Mouse (Mus musculus) midbrain, embryonic 10.5 days (tissue): ENCODE measurements at regions not wholly inside any gene's neighbourhood (a gene's known extent, or its start where the extent isn't known, plus 50 kb on each side); places are given as distances from the start of the nearest gene placed in this dataset.

Experiments used
- DNase-seq: peaks from one replicate; pipeline ENCODE4 v3.0.0-alpha.2; 2017; ENCODE audit warnings: low spot score
- H3K27ac ChIP-seq: fragments of 300-500 bp; sonication (generic); replicated peaks from 2 replicates; pipeline ENCODE4 v1.5.1; 2016; ENCODE audit warnings: mild to moderate bottlenecking
- H3K27me3 ChIP-seq: fragments of 300-500 bp; sonication (generic); 2 replicates; pipeline ENCODE4 v1.6.1; 2016; ENCODE audit warnings: low read depth, mild to moderate bottlenecking; ENCODE audit not compliant: poor library complexity, severe bottlenecking
- H3K36me3 ChIP-seq: fragments of 300-500 bp; sonication (generic); 2 replicates; pipeline ENCODE4 v1.6.1; 2016; ENCODE audit warnings: mild to moderate bottlenecking, moderate library complexity
- H3K4me1 ChIP-seq: fragments of 300-500 bp; sonication (generic); 2 replicates; pipeline ENCODE4 v1.6.1; 2016
- H3K4me3 ChIP-seq: fragments of 300-500 bp; sonication (generic); 2 replicates; pipeline ENCODE4 v1.5.1; 2016; ENCODE audit warnings: mild to moderate bottlenecking, moderate library complexity
- H3K9me3 ChIP-seq: fragments of 300-500 bp; sonication (generic); replicated peaks from 2 replicates; pipeline ENCODE4 v1.6.1; 2016; ENCODE audit warnings: mild to moderate bottlenecking
- WGBS: fragments of 180-500 bp; shearing (Covaris S2); methylation state at CpG from one replicate; pipeline ENCODE4 v1.1.7; 2016; 5-methylcytosine and 5-hydroxymethylcytosine counted together

- H3K4me3 ChIP-seq, result no peak overlapping the region
- 58% methylated on average over 6 of the region's 6 CpGs for WGBS
- no peaks in the 10 kb centered on the region for H3K36me3 ChIP-seq
- peaks cover 58% of the 10 kb centered on the region for H3K27me3 ChIP-seq
- H3K4me1 ChIP-seq, result peaks cover 23% of the 10 kb centered on the region
- H3K27ac ChIP-seq, result no peak overlapping the region
- DNase-seq, result no peak
- no peaks in the 10 kb centered on the region for H3K9me3 ChIP-seq
Observed at GRCm38 (mm10) chr1:57243607-57244408, 133.6 kb upstream of the 1700066M21Rik start.

GRCm38 (mm10) chr1:57259626-57260025 lies 117.8 kb upstream of the 1700066M21Rik start:
- WGBS, result 73% methylated on average over 7 of the region's 7 CpGs
- H3K4me1 ChIP-seq, result peaks cover 8% of the 10 kb centered on the region
- H3K9me3 ChIP-seq, result no peaks in the 10 kb centered on the region
- DNase-seq, result no peak
- H3K27me3 ChIP-seq, result no peaks in the 10 kb centered on the region
- H3K27ac ChIP-seq, result no peak overlapping the region
- no peaks in the 10 kb centered on the region for H3K36me3 ChIP-seq
- H3K4me3 ChIP-seq, result no peak overlapping the region

- Histone ChIP-seq H3K27me3 (peaks cover 16% of the 10 kb centered on the region), H3K4me1 (no peaks in the 10 kb centered on the region), H3K27ac (no peak overlapping the region), H3K9me3 (no peaks in the 10 kb centered on the region), H3K36me3 (no peaks in the 10 kb centered on the region), H3K4me3 (no peak overlapping the region)
- WGBS, result 61% methylated on average over 12 of the region's 12 CpGs
- no peak for DNase-seq
Observed at GRCm38 (mm10) chr1:57265012-57265760, 112.2 kb upstream of the 1700066M21Rik start.

GRCm38 (mm10) chr1:57266695-57267094 lies 110.7 kb upstream of the 1700066M21Rik start:
- H3K4me1 ChIP-seq, result no peaks in the 10 kb centered on the region
- H3K4me3 ChIP-seq, result no peak overlapping the region
- no peaks in the 10 kb centered on the region for H3K36me3 ChIP-seq
- peaks cover 25% of the 10 kb centered on the region for H3K27me3 ChIP-seq
- H3K27ac ChIP-seq, result no peak overlapping the region
- WGBS, result 85% methylated on average over 4 of the region's 4 CpGs
- no peak for DNase-seq
- no peaks in the 10 kb centered on the region for H3K9me3 ChIP-seq

GRCm38 (mm10) chr1:57267851-57268250 lies 109.6 kb upstream of the 1700066M21Rik start:
- 76% methylated on average over 2 of the region's 2 CpGs for WGBS
- no peak overlapping the region for H3K27ac ChIP-seq
- no peak for DNase-seq
- no peaks in the 10 kb centered on the region for H3K4me1 ChIP-seq
- no peaks in the 10 kb centered on the region for H3K36me3 ChIP-seq
- peaks cover 25% of the 10 kb centered on the region for H3K27me3 ChIP-seq
- no peak overlapping the region for H3K4me3 ChIP-seq
- H3K9me3 ChIP-seq, result no peaks in the 10 kb centered on the region

- H3K9me3 ChIP-seq, result no peaks in the 10 kb centered on the region
- H3K27me3 ChIP-seq, result peaks cover 25% of the 10 kb centered on the region
- no peaks in the 10 kb centered on the region for H3K4me1 ChIP-seq
- DNase-seq, result peak; percentile 56
- H3K4me3 ChIP-seq, result no peak overlapping the region
- H3K27ac ChIP-seq, result no peak overlapping the region
- H3K36me3 ChIP-seq, result no peaks in the 10 kb centered on the region
- 52% methylated on average over 13 of the region's 13 CpGs for WGBS
Observed at GRCm38 (mm10) chr1:57269679-57270354, 107.6 kb upstream of the 1700066M21Rik start.

- WGBS, result 89% methylated on average over 5 of the region's 5 CpGs
Observed at GRCm38 (mm10) chr1:57272593-57272992, 104.8 kb upstream of the 1700066M21Rik start.

GRCm38 (mm10) chr1:57281549-57281948 lies 95.9 kb upstream of the 1700066M21Rik start:
- Histone ChIP-seq H3K4me1 (no peaks in the 10 kb centered on the region), H3K27me3 (no peaks in the 10 kb centered on the region), H3K36me3 (no peaks in the 10 kb centered on the region), H3K27ac (no peak overlapping the region), H3K4me3 (no peak overlapping the region), H3K9me3 (peaks cover 4% of the 10 kb centered on the region; the same call in 1 of the 2 replicates)
- no peak for DNase-seq
- 90% methylated on average over 3 of the region's 3 CpGs for WGBS

More at GRCm38 (mm10) chr1:57272593-57272992, 104.8 kb upstream of the 1700066M21Rik start:
- DNase-seq, result no peak
- peaks cover 25% of the 10 kb centered on the region for H3K27me3 ChIP-seq
- no peak overlapping the region for H3K4me3 ChIP-seq
- no peak overlapping the region for H3K27ac ChIP-seq
- no peaks in the 10 kb centered on the region for H3K36me3 ChIP-seq
- H3K4me1 ChIP-seq, result no peaks in the 10 kb centered on the region
- no peaks in the 10 kb centered on the region for H3K9me3 ChIP-seq

- no peak overlapping the region for H3K4me3 ChIP-seq
Observed at GRCm38 (mm10) chr1:57296186-57296585, 81.2 kb upstream of the 1700066M21Rik start.

GRCm38 (mm10) chr1:57298557-57298956 lies 78.9 kb upstream of the 1700066M21Rik start:
- DNase-seq, result no peak

More at GRCm38 (mm10) chr1:57296186-57296585, 81.2 kb upstream of the 1700066M21Rik start:
- 92% methylated on average over 1 of the region's 1 CpGs for WGBS
- H3K4me1 ChIP-seq, result no peaks in the 10 kb centered on the region
- H3K27ac ChIP-seq, result no peak overlapping the region
- no peaks in the 10 kb centered on the region for H3K27me3 ChIP-seq
- no peak for DNase-seq
- H3K36me3 ChIP-seq, result no peaks in the 10 kb centered on the region
- H3K9me3 ChIP-seq, result no peaks in the 10 kb centered on the region

GRCm38 (mm10) chr1:57301260-57301979 lies 76.0 kb upstream of the 1700066M21Rik start:
- 74% methylated on average over 8 of the region's 8 CpGs for WGBS

More at GRCm38 (mm10) chr1:57298557-57298956, 78.9 kb upstream of the 1700066M21Rik start:
- H3K4me3 ChIP-seq, result no peak overlapping the region
- H3K27ac ChIP-seq, result no peak overlapping the region
- 89% methylated on average over 5 of the region's 5 CpGs for WGBS
- H3K36me3 ChIP-seq, result no peaks in the 10 kb centered on the region
- no peaks in the 10 kb centered on the region for H3K27me3 ChIP-seq
- H3K9me3 ChIP-seq, result no peaks in the 10 kb centered on the region
- H3K4me1 ChIP-seq, result no peaks in the 10 kb centered on the region

GRCm38 (mm10) chr1:57301980-57302331 lies 75.5 kb upstream of the 1700066M21Rik start:
- Histone ChIP-seq H3K36me3 (no peaks in the 10 kb centered on the region), H3K27ac (no peak overlapping the region), H3K4me3 (no peak overlapping the region), H3K27me3 (no peaks in the 10 kb centered on the region), H3K4me1 (no peaks in the 10 kb centered on the region), H3K9me3 (no peaks in the 10 kb centered on the region)
- no peak for DNase-seq
- WGBS, result 85% methylated on average over 6 of the region's 6 CpGs

More at GRCm38 (mm10) chr1:57301260-57301979, 76.0 kb upstream of the 1700066M21Rik start:
- Histone ChIP-seq H3K27ac (no peak overlapping the region), H3K4me3 (no peak overlapping the region), H3K9me3 (no peaks in the 10 kb centered on the region), H3K36me3 (no peaks in the 10 kb centered on the region), H3K27me3 (no peaks in the 10 kb centered on the region), H3K4me1 (no peaks in the 10 kb centered on the region)
- no peak for DNase-seq
